Mouse (Mus musculus): ENCODE measurements at regions not wholly inside any gene's neighbourhood (a gene's known extent, or its start where the extent isn't known, plus 50 kb on each side); places are given as distances from the start of the nearest gene placed in this dataset.

GRCm38 (mm10) chr7:115216838-115217237 is 473.3 kb downstream of the Insc start (continued):
- TF ChIP-seq SIN3A (IDR thresholded peaks at IDR 0.05; ENCODE audit: low read length) = no peak
- TF ChIP-seq NRF1 (IDR thresholded peaks at IDR 0.05; ENCODE audit: low read depth, low read length) = 0 out of 2 replicates have a peak, but pooled peaks have one; percentile 15
- TF ChIP-seq JUND (conservative IDR thresholded peaks at IDR 0.05; ENCODE audit: low read depth, low read length) = no peak
- peak; percentile 75; the same call in 1 of the 2 replicates for TF ChIP-seq EP300 (IDR thresholded peaks at IDR 0.05; ENCODE audit: low read length)
- TF ChIP-seq MXI1 (IDR thresholded peaks at IDR 0.05; ENCODE audit: low read depth, low read length) = no peak
- no peak for TF ChIP-seq CHD2 (IDR thresholded peaks at IDR 0.05; ENCODE audit: low read length)
- TF ChIP-seq SMC3 (IDR thresholded peaks at IDR 0.05; ENCODE audit: low read depth, low read length) = peak; percentile 63
- TF ChIP-seq KAT2A (IDR thresholded peaks at IDR 0.05; ENCODE audit: insufficient replicate concordance, low read length) = no peak
- TF ChIP-seq POLR2AphosphoS2 (IDR thresholded peaks at IDR 0.05; ENCODE audit: low read depth, low read length) = no peak
- TF ChIP-seq ZNF384 (IDR thresholded peaks at IDR 0.05; ENCODE audit: low read depth, low read length) = no peak
- no peak for TF ChIP-seq PAX5 (IDR thresholded peaks at IDR 0.05; ENCODE audit: low read length)

- H3K4me1 ChIP-seq (ENCODE audit: control insufficient read depth in 1 of 2, insufficient read depth in 2 of 2) = peaks cover 3 to 24% of the 10 kb centered on the region in 2 experiments
- TF ChIP-seq MAZ (IDR thresholded peaks at IDR 0.05; ENCODE audit: low read depth, low read length) (no peak), NRF1 (IDR thresholded peaks at IDR 0.05; ENCODE audit: low read depth, low read length) (no peak), UBTF (IDR thresholded peaks at IDR 0.05; ENCODE audit: low read depth, low read length) (no peak), SMC3 (IDR thresholded peaks at IDR 0.05; ENCODE audit: low read depth, low read length) (no peak), JUND (conservative IDR thresholded peaks at IDR 0.05; ENCODE audit: low read depth, low read length) (no peak), POLR2AphosphoS2 (IDR thresholded peaks at IDR 0.05; ENCODE audit: low read depth, low read length) (no peak), ZNF384 (IDR thresholded peaks at IDR 0.05; ENCODE audit: low read depth, low read length) (no peak), KAT2A (IDR thresholded peaks at IDR 0.05; ENCODE audit: insufficient replicate concordance, low read length) (no peak), GABPA (IDR thresholded peaks at IDR 0.05; ENCODE audit: insufficient replicate concordance, low read depth, low read length) (no peak), ZC3H11A (IDR thresholded peaks at IDR 0.05; ENCODE audit: low read depth, low read length) (no peak), POLR2A (IDR thresholded peaks at IDR 0.05; ENCODE audit: low read depth, low read length) (no peak), ZMIZ1 (IDR thresholded peaks at IDR 0.05; ENCODE audit: low read depth, low read length) (no peak), EP300 (IDR thresholded peaks at IDR 0.05; ENCODE audit: low read length) (no peak), CHD2 (IDR thresholded peaks at IDR 0.05; ENCODE audit: low read length) (no peak), MEF2A (IDR thresholded peaks at IDR 0.05; ENCODE audit: borderline replicate concordance, low read depth, low read length) (no peak), RCOR1 (conservative IDR thresholded peaks at IDR 0.05; ENCODE audit: low read depth, low read length) (no peak), MYC (IDR thresholded peaks at IDR 0.05; ENCODE audit: low read depth, low read length) (no peak), USF1 (IDR thresholded peaks at IDR 0.05; ENCODE audit: low read depth, low read length) (no peak), USF2 (conservative IDR thresholded peaks at IDR 0.05; ENCODE audit: low read depth, low read length) (no peak)
- H3K9ac ChIP-seq (ENCODE audit: insufficient read depth, low read depth) = no peak overlapping the region
- DNase-seq (ENCODE audit: extremely low read depth) = no peak
- in situ Hi-C loops (cut with MboI; ENCODE audit: low pct_ligation_motif_present, low pct_unique_long_range_greater_than_20kb, low sequenced_read_pairs) = loop anchor here (25.0 kb wide), 1 partner anchor 820 kb away; the partner anchor contains the start of genes 1110004F10Rik and Sox6
- H3K36me3 ChIP-seq (replicated peaks in 1 of 2; ENCODE audit: control insufficient read depth in 1 of 2, insufficient read depth in 1 of 2, low read length in 1 of 2) = no peaks in the 10 kb centered on the region
- no peak overlapping the region for H3K4me3 ChIP-seq (replicated peaks in 1 of 3; ENCODE audit: low read depth in 2 of 3, low read length in 2 of 3, poor library complexity in 1 of 3)
- H3K79me2 ChIP-seq (replicated peaks; ENCODE audit: control insufficient read depth, extremely low read depth, insufficient read depth, poor library complexity, severe bottlenecking) = no peaks in the 10 kb centered on the region
- dilution Hi-C loops (cut with MboI; ENCODE audit: extremely low pct_ligation_motif_present, extremely low pct_unique_long_range_greater_than_20kb, low sequenced_read_pairs) = no loop called here
- no peaks in the 10 kb centered on the region for H3K9me3 ChIP-seq (replicated peaks; ENCODE audit: low read length)
- H3K4me2 ChIP-seq (ENCODE audit: insufficient read depth, low read depth, poor library complexity, severe bottlenecking) = peak overlapping the region; percentile 67
- H3K27me3 ChIP-seq (replicated peaks) = no peaks in the 10 kb centered on the region
- H3K27ac ChIP-seq (ENCODE audit: insufficient read depth, low read depth) = no peak overlapping the region
Observed at GRCm38 (mm10) chr7:115217255-115217654, 473.8 kb downstream of the Insc start.

Data from CH12.LX (cell line).